Mouse (Mus musculus) embryonic facial prominence, embryonic 12.5 days (tissue): ENCODE data around the gene Ms4a4c. TPM values are rescaled to one million over a fixed set of nuclear protein-coding genes. Genes with fewer than 3 reads are reported as not detected.
"Not testable (repeated sequence)": the region's sequence is repeated elsewhere in the genome, so short reads cannot be mapped to it uniquely, and the experiment has no call there.

ENCODE experiments used
- ATAC-seq: fragments of 200-750 bp; cut with Nextera tagmentation; 2 replicates; pipeline ENCODE4 v1.8.0; 2017; ENCODE audit not compliant: insufficient number of reproducible peaks, insufficient read depth, low FRiP score, low TSS enrichment
- H3K27ac ChIP-seq: fragments of 300-500 bp; sonication (generic); 2 replicates; pipeline ENCODE4 v1.5.1; 2016; ENCODE audit warnings: mild to moderate bottlenecking
- H3K27me3 ChIP-seq: fragments of 300-500 bp; sonication (generic); 2 replicates; pipeline ENCODE4 v1.6.1; 2016; ENCODE audit warnings: mild to moderate bottlenecking, moderate library complexity
- H3K36me3 ChIP-seq: fragments of 300-500 bp; sonication (generic); 2 replicates; pipeline ENCODE4 v1.6.1; 2016; ENCODE audit warnings: mild to moderate bottlenecking
- H3K4me1 ChIP-seq: fragments of 300-500 bp; sonication (generic); 2 replicates; pipeline ENCODE4 v1.6.1; 2016
- H3K4me2 ChIP-seq: fragments of 300-500 bp; sonication (generic); replicated peaks from 2 replicates; pipeline ENCODE4 v1.6.1; 2016; ENCODE audit warnings: mild to moderate bottlenecking, moderate library complexity
- H3K4me3 ChIP-seq: fragments of 300-500 bp; sonication (generic); 2 replicates; pipeline ENCODE4 v1.5.1; 2016; ENCODE audit warnings: mild to moderate bottlenecking
- H3K9ac ChIP-seq: fragments of 300-500 bp; sonication (generic); 2 replicates; pipeline ENCODE4 v1.6.1; 2016; ENCODE audit warnings: mild to moderate bottlenecking, moderate library complexity
- H3K9me3 ChIP-seq: fragments of 300-500 bp; sonication (generic); 2 replicates; pipeline ENCODE4 v1.6.1; 2016; ENCODE audit warnings: mild to moderate bottlenecking, moderate library complexity
- WGBS: fragments of 180-500 bp; shearing (Covaris S2); methylation state at CpG from one replicate; pipeline ENCODE4 v1.1.7; 2016; 5-methylcytosine and 5-hydroxymethylcytosine counted together
- polyA plus RNA-seq: library from polyadenylated mRNA; unstranded; fragments of >200 nt; fragmentation: Nextera tagmentation; extraction: Ambion mirVana; gene quantifications from 2 replicates; pipeline ENCODE4 v1.2.1, GENCODE M21; 2016

Ms4a4c gene
- polyA plus RNA-seq, 1 experiment from 2014 or later = 0.43 TPM

DNA sequence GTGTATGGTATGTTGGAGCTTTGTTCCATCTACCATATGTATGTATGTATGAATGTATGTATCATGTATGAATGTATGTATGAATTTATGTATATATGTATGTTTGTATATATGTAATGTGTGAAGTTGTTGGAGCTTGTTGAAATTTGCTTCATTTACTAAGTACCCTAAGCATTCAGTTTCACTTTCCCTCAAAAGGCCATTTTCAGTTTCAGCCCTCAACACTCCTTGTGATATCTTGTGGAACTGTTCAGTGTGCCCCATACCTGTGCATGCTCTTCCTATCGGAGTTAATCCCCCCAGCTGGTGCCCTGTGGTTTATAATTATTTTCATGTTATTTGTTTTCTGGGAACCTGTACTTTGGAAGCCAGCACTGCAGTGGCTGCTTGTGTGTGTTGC lies 4.0 kb downstream of the Ms4a4c start:
- Histone ChIP-seq H3K9ac (no peak overlapping the region), H3K9me3 (no peaks in the 10 kb centered on the region), H3K36me3 (no peaks in the 10 kb centered on the region), H3K27me3 (no peaks in the 10 kb centered on the region), H3K4me1 (no peaks in the 10 kb centered on the region), H3K27ac (no peak overlapping the region), H3K4me3 (no peak overlapping the region), H3K4me2 (no peak overlapping the region)
- 85% methylated on average over 1 of the region's 1 CpGs for WGBS
- no peak for ATAC-seq

DNA sequence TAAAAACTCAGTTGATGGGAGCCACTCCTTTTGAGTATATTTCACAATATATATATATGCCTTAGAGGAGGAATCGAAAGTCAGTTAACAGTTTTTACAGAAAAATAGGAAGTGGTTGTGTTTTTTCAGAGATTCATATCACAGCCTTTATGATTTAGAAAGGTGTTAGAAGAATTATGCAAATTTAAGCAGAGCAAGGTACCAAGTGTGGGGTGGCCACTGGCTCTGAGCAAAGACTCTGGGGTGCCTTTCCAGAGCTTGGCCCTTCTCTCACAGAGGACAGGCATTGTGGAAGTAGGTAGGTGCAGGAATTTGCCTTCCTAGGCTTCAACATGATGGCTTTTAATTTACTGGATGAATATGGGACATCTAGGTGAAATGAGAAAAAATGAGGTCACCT lies 7.1 kb downstream of the Ms4a4c start:
- H3K9ac ChIP-seq = no peak overlapping the region
- no peak for ATAC-seq
- 89% methylated on average over 1 of the region's 1 CpGs for WGBS
- no peak overlapping the region for H3K4me2 ChIP-seq
- no peaks in the 10 kb centered on the region for H3K36me3 ChIP-seq
- no peak overlapping the region for H3K27ac ChIP-seq
- no peak overlapping the region for H3K4me3 ChIP-seq
- no peaks in the 10 kb centered on the region for H3K27me3 ChIP-seq
- H3K4me1 ChIP-seq = no peaks in the 10 kb centered on the region
- H3K9me3 ChIP-seq = no peaks in the 10 kb centered on the region

DNA sequence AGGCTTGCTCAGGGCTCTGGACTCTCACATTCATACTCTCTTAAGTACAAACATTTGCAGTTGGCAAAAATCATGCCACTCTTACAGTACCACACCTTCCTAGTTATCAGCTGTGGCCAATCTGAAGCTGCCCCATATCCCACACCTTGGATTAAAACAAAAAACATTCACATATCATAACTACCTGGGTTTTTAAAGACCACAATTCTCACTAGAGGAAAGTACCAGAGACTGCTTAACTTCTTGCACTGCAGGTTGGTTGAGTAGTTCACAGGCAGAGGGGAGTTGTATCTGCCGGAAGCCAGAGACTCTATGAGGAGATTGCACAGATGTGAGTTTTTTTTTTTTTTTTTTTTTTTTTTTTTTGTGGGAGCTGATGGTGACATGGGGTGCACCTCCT lies 9.5 kb downstream of the Ms4a4c start:
- no peaks in the 10 kb centered on the region for H3K9me3 ChIP-seq
- no peaks in the 10 kb centered on the region for H3K27me3 ChIP-seq
- no peaks in the 10 kb centered on the region for H3K4me1 ChIP-seq
- H3K36me3 ChIP-seq = no peaks in the 10 kb centered on the region
- H3K9ac ChIP-seq = no peak overlapping the region
- no peak overlapping the region for H3K4me2 ChIP-seq
- no peak for ATAC-seq
- WGBS = 76% methylated on average over 1 of the region's 1 CpGs
- H3K4me3 ChIP-seq = no peak overlapping the region
- no peak overlapping the region for H3K27ac ChIP-seq

DNA sequence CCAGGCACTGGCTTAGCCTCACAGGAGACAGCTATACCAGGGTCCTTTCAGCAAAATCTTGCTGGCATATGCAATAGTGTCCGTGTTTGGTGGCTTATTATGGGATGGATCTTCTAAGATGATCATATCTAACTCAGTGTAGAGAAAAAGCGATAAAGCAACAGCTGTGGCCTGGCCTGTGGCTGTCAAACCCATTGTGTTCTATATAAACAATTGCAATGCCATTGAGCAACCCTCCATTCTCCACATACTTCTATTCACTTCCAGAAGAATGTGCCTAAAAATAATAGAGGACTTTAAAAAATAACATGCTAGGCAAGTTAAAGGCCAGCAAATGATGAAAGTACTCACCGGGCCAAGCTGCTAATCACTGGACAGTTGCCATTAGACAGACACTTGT lies 11.0 kb downstream of the Ms4a4c start:
- Histone ChIP-seq H3K9ac (no peak overlapping the region), H3K27ac (no peak overlapping the region), H3K36me3 (no peaks in the 10 kb centered on the region), H3K9me3 (no peaks in the 10 kb centered on the region), H3K27me3 (no peaks in the 10 kb centered on the region), H3K4me3 (no peak overlapping the region), H3K4me2 (no peak overlapping the region), H3K4me1 (no peaks in the 10 kb centered on the region)
- WGBS = 75% methylated on average over 3 of the region's 3 CpGs
- no peak for ATAC-seq

DNA sequence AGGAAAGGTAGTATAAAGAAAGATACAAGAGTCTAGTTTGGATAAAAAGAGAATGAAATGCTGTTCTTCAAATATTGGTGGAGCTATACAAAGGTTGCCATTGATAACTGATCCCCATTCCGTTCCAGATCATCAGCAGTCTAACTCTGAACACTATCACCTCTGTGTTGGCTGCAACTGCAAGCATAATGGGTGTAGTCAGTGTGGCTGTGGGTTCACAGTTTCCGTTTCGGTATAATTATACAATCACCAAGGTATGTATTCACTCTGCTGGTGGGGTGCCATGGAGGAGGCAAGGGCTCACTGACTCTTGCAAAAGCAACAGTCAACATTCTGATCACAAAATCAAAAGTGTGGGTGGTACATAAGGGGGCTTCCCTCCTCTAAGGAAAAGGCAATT lies 14.3 kb downstream of the Ms4a4c start:
- not testable (repeated sequence) for H3K9me3 ChIP-seq, H3K36me3 ChIP-seq, H3K27me3 ChIP-seq, H3K4me3 ChIP-seq, H3K4me2 ChIP-seq, H3K9ac ChIP-seq, H3K4me1 ChIP-seq, ATAC-seq, H3K27ac ChIP-seq
- WGBS = 59% methylated on average over 3 of the region's 3 CpGs

DNA sequence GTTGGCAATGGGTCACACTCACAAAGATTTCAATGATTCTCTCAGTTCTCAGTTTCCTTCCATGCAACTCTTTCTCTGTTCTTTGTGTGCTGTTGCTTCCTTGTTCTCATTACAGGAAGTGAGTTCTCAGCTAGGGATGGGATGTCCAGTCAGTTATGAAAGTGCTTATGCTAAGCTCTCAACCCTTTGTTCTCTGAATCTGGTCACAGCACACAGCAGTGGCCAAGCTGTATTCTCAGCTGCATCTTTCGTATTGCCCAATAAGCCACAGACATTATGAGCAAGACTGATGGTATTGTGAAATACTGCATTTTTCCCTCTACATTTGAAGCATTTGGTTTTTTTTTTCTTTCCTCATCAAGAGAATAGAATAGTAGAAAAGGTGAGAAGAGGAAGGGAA lies 26.6 kb downstream of the Ms4a4c start:
- H3K9ac ChIP-seq, H3K36me3 ChIP-seq, H3K4me1 ChIP-seq, H3K27me3 ChIP-seq, H3K27ac ChIP-seq, H3K4me3 ChIP-seq, H3K9me3 ChIP-seq, H3K4me2 ChIP-seq, ATAC-seq: not testable (repeated sequence)
- WGBS = 87% methylated on average over 1 of the region's 1 CpGs

DNA sequence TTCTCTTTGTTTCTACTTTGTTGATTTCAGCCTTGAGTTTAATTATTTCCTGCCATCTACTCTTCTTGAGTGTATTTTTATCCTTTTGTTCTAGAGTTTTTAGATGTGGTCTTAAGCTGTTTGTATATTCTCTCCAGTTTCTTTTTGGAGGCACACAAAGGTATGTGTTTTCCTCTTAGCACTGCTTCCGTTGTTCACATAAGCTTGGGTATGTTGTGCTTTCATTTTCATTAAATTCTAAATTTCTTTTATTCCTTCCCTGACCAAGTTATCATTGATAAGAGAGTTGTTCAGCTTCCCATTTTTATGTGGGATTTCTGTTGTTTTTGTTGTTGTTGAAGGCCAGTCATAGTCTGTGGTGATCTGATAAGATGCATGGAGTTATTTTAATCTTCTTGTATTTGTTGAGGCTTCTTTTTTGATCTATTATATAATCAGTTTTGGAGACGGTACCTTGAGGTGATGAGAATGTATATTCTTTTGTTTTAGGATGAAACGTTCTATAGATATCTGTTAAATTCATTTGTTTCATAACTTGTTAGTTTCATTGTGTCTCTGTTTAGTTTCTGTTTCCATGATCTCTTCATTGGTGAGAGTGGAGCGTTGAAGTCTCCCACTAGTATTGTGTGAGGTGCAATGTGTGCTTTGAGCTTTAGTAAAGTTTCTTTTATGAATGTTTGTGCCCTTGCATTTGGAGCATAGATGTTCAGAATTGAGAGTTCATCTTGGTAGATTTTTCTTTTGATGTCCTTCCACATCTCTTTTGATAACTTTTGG lies 30.7 kb downstream of the Ms4a4c start:
- no peak for ATAC-seq
- WGBS = 82% methylated on average over 4 of the region's 4 CpGs

DNA sequence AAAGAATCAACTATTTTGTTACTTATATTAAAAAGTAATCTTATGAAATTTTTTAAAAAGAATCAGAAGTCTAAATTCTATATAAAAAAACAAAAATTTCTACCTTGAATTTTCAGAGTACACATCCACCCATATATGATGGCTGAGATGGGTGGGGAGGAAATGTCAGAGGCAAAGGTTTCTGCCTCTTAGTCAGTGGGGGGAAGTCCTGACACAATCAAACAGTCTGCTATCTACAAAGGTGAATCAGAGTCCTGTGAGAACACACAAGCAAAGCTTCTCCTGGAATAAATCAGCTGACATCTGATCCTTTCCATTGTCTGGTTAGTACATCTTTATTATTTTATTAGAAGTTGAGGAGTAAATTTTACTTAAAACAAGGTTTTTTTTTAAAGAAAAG lies 38.8 kb downstream of the Ms4a4c start, which contains the start of gene Ms4a4b:
Gene Ms4a4b, plus strand, starts transcription at position 216 of the 400 bp plus-strand sequence.
- Histone ChIP-seq H3K4me2 (no peak within 1 kb of the TSS), H3K27ac (no peak within 1 kb of the TSS), H3K27me3 (no peaks in the 10 kb centered on the region), H3K36me3 (no peaks in the 10 kb centered on the region), H3K9ac (no peak within 1 kb of the TSS), H3K4me3 (no peak within 1 kb of the TSS), H3K4me1 (no peaks in the 10 kb centered on the region), H3K9me3 (no peaks in the 10 kb centered on the region)
- ATAC-seq = no peak

More for the DNA sequence above, 30.7 kb downstream of the Ms4a4c start:
- Histone ChIP-seq H3K36me3 (no peaks in the 10 kb centered on the region), H3K4me3 (no peak overlapping the region), H3K27ac (no peak overlapping the region), H3K27me3 (no peaks in the 10 kb centered on the region), H3K9me3 (no peaks in the 10 kb centered on the region), H3K4me2 (no peak overlapping the region), H3K4me1 (no peaks in the 10 kb centered on the region), H3K9ac (no peak overlapping the region)

DNA sequence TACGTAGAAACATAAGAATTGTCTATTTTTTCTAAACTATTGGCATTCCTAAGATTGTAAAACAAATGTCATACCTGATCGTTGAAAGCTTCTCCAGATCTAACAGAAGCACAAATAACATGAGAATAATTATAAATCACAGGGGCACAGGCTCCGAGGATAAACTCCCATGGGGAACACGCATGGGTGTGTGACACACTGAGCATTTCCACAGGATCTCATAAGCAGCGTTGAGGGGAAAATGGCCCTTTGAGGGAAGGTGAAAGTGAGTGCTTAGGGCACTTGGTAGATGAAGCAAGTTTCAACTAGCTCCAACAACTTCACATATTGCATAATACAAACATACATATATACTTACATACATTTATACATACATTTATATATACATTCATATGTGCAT lies 39.4 kb downstream of the Ms4a4c start:
- 79% methylated on average over 5 of the region's 5 CpGs for WGBS
- H3K9me3 ChIP-seq = no peaks in the 10 kb centered on the region
- no peak overlapping the region for H3K9ac ChIP-seq
- no peak overlapping the region for H3K4me2 ChIP-seq
- no peaks in the 10 kb centered on the region for H3K36me3 ChIP-seq
- no peak overlapping the region for H3K4me3 ChIP-seq
- no peaks in the 10 kb centered on the region for H3K27me3 ChIP-seq
- no peak overlapping the region for H3K27ac ChIP-seq
- no peak for ATAC-seq
- no peaks in the 10 kb centered on the region for H3K4me1 ChIP-seq

DNA sequence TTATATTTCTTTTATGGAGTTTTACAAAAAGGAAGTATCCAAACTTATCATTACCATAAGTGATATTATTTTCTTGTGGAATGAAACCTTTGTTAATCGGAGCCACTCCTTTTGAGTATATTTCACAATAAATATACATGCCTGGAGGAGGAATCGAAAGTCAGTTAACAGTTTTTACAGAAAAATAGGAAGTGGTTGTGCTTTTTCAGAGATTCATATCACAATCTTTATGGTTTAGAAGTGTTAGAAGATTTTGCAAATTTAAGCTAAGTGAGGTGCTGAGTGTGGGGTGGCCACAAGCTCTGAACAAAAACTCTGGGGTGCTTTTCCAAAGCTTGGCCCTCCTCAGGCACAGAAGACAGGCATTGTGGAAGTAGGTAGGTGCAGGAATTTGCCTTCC lies 42.7 kb downstream of the Ms4a4c start:
- Histone ChIP-seq H3K27me3 (no peaks in the 10 kb centered on the region), H3K27ac (no peak overlapping the region), H3K9me3 (no peaks in the 10 kb centered on the region), H3K4me3 (no peak overlapping the region), H3K9ac (no peak overlapping the region), H3K4me2 (no peak overlapping the region), H3K36me3 (no peaks in the 10 kb centered on the region), H3K4me1 (no peaks in the 10 kb centered on the region)
- WGBS = 85% methylated on average over 2 of the region's 2 CpGs
- ATAC-seq = no peak

DNA sequence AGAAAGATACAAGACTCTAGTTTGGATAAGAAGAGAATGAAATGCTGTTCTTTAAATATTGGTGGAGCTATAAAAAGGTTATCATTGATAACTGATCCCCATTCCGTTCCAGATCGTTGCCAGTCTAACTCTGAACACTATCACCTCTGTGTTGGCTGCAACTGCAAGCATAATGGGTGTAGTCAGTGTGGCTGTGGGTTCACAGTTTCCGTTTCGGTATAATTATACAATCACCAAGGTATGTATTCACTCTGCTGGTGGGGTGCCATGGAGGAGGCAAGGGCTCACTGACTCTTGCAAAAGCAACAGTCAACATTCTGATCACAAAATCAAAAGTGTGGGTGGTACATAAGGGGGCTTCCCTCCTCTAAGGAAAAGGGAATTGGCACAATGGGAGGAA lies 54.5 kb downstream of the Ms4a4c start:
- H3K36me3 ChIP-seq, H3K27ac ChIP-seq, H3K4me2 ChIP-seq, H3K9me3 ChIP-seq, H3K9ac ChIP-seq, ATAC-seq, H3K27me3 ChIP-seq, H3K4me3 ChIP-seq, H3K4me1 ChIP-seq: not testable (repeated sequence)
- WGBS = 77% methylated on average over 4 of the region's 4 CpGs

DNA sequence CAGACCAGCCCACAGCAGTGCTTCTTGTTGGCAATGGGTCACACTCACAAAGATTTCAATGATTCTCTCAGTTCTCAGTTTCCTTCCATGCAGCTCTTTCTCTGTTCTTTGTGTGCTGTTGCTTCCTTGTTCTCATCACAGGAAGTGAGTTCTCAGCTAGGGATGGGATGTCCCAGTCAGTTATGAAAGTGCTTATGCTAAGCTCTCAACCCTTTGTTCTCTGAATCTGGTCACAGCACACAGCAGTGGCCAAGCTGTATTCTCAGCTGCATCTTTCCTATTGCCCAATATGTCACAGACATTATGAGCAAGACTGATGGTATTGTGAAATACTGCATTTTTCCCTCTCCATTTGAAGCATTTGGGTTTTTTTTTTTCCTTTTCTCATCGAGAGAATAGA lies 60.2 kb downstream of the Ms4a4c start:
- H3K27me3 ChIP-seq, H3K27ac ChIP-seq, H3K9me3 ChIP-seq, H3K9ac ChIP-seq, H3K4me1 ChIP-seq, ATAC-seq, H3K4me3 ChIP-seq, H3K4me2 ChIP-seq, H3K36me3 ChIP-seq: not testable (repeated sequence)
- 50% methylated on average over 1 of the region's 1 CpGs for WGBS

DNA sequence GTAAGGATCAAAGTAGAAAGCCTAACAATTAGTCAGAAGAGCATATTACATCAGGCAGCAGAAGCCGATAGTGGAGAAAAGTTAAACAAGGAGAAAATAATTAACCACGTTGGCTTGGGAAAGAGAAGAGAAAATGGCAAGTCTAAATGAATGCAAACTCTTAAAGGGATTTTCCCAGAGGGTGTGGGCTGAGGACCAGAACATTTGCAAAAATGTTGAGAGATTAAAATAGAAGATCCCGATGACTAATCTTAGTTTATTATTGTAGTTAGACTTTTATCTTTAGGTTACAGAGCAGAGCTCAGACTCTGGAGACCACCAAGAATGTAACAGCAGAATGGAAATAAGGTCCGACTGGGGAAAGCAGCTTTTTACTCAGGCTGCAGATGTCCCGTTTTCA lies 61.9 kb downstream of the Ms4a4c start:
- H3K4me2 ChIP-seq = no peak overlapping the region
- no peaks in the 10 kb centered on the region for H3K36me3 ChIP-seq
- no peak overlapping the region for H3K27ac ChIP-seq
- no peaks in the 10 kb centered on the region for H3K9me3 ChIP-seq
- WGBS = 73% methylated on average over 5 of the region's 5 CpGs
- no peaks in the 10 kb centered on the region for H3K27me3 ChIP-seq
- no peak for ATAC-seq
- no peak overlapping the region for H3K4me3 ChIP-seq
- no peaks in the 10 kb centered on the region for H3K4me1 ChIP-seq
- H3K9ac ChIP-seq = no peak overlapping the region
